Mouse (Mus musculus) thymus, adult 2 months (tissue): ENCODE data around the gene Eif3b.

Source experiments
- CTCF ChIP-seq: fragments of 200-500 bp; IDR thresholded peaks from 2 replicates; pipeline ENCODE4 v1.5.1; 2012; ENCODE audit warnings: mild to moderate bottlenecking, control low read depth, low read length, moderate library complexity, borderline replicate concordance; ENCODE audit not compliant: control insufficient read depth, poor library complexity, insufficient read depth; ENCODE audit errors: extremely low read depth
- POLR2A ChIP-seq: fragments of 200-500 bp; IDR thresholded peaks from 2 replicates; pipeline ENCODE4 v1.6.1; 2012; ENCODE audit warnings: mild to moderate bottlenecking, low read length, control low read depth, moderate library complexity; ENCODE audit not compliant: control insufficient read depth, poor library complexity, insufficient read depth; ENCODE audit errors: extremely low read depth

- TF ChIP-seq CTCF: no peak
- no peak for TF ChIP-seq POLR2A
Measured at GRCm38 (mm10) chr5:140375249-140375829, 43.8 kb upstream of the Eif3b start.
